Mouse (Mus musculus): ENCODE data around the gene Krtdap. TPM values are rescaled to one million over a fixed set of nuclear protein-coding genes. Genes with fewer than 3 reads are reported as not detected.
"Not testable (repeated sequence)": the region's sequence is repeated elsewhere in the genome, so short reads cannot be mapped to it uniquely, and the experiment has no call there.

The Krtdap gene
- not detected for total RNA-seq (2021)

DNA sequence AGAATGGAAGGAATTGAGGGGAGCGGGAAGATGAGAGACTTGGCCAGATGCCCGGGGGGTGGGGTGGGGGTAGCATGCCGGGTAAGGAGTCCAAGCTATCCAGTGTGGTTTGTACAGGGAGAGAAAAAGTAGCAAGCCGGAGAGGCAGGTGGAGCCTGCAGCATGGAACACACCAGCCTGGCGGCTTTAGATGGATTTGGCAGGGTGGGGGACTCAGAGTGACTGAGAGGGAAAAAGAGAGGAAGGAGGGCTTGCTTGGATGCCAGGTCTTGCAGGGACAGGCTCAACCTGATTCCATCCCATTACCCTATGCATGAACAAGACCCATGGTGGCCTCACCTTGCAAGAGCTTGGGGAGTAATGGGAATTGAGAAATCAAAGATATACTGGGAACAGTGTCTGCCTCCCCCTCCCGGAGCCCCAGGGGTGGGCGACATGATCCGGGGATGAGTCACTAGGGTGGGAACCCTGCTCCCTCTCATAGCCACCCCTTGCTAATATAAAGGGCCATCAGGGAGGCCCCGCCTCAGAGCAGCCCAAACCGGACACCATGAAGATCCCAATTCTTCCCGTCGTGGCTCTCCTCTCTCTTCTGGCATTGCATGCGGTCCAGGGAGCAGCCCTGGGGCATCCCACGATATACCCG is at the start of gene Krtdap:
Gene Krtdap (plus strand): TSS at position 520 of the 646 bp plus-strand sequence.
- no peak for DNase-seq

GRCm38 (mm10) chr7:30742570-30742969 is 45.1 kb upstream of the Krtdap start:
- not testable (repeated sequence) for DNase-seq

DNA sequence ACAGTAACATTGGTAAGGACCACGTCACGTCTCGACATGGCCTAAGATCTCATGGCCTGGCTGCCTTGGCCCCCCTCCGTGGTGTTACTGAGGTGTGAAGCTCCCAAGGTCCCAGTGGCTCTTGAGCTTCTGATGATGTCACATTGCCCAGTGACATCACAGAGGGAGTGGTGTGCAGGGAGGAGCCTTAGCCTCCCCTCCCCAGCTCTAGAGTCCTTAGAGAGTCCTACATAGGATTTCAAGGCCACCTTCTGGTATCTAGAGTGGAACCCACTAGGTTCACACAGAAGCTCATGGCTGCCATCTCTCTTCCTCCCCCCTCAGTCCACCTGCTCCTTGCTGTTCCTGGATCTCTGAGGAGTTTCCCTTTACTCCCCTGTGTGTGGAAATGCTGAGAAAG is 44.1 kb upstream of the Krtdap start, which contains the start of gene Gapdhs:
Gene Gapdhs (minus strand): TSS at position 65 of the 400 bp plus-strand sequence.
- DNase-seq = not testable (repeated sequence)

- no peak for DNase-seq
These were observed 43.6 kb upstream of the Krtdap start for GRCm38 (mm10) chr7:30744022-30744598.

- no peak for DNase-seq
These were observed 40.0 kb upstream of the Krtdap start for GRCm38 (mm10) chr7:30747525-30748204.

GRCm38 (mm10) chr7:30749824-30750606 is 37.7 kb upstream of the Krtdap start:
- DNase-seq = no peak

DNA sequence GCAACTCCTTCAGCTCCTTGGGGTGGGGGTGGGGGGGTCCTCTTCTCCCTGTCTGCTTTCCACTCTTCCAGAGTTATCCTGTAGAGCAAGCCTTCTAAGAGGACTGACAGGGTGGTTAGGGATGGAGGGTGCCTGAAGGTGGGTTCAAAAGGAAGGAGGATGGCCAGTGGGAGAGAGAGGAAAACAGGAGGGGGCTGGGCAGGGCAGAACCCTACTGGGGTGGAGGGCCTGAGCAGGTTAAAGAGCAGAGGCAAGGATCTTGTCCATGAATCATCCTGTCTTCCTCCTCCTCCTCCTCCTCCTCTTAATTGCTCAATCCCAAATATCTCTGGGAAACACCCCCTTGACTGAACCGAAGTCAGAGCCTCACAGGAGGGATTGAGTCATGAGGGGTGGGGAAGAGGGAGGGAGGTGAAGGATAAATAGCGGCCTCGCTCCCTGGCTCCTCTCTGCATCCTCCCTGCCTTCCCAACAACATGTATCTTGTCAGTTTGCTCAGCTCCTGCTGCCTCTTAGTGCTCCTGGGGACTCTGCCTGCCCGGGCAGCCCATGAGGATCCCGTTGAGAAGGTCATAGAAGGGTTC is 36.5 kb upstream of the Krtdap start, which contains the start of gene Sbsn:
Gene Sbsn (plus strand): TSS at position 386 of the 584 bp plus-strand sequence.
- no peak for DNase-seq

DNA sequence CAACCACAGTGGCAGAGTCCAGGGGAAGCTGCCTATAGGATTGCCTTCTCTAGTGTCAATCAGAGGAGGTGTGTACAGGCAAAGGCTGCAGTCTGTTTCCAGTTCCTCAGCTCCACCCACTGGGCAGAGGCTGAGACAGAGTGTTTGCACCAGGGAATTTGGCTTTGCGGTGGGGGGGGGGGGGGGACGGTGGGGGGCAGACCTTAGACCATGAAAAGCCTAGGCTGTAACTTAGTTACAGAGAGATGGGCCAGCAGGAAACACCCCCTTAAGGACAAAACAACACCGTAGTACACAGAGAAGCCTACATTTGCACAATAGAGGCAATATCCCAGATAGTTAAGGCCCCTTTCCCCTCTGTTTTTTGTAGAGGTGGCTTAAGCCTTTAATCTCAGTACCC is 30.7 kb upstream of the Krtdap start:
- no peak for DNase-seq

DNA sequence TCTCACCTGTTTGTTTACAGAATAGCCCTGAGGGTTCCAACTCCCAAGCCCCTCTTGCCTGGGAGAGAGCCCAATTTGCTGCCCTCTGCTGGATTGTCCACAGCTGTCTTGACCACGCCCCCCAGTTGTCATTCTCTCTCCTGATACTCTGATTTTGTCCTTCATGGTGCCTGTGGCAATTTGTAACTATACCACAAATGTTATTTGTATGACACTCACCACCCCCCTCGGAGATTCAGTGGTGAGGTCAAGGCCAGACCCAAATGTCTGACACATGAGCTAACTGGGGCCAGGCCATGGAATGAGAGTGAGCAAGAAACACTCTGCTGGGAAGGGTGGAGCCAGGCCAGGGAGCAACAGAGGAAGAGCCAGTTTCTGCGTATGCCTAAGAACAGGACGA is 28.8 kb upstream of the Krtdap start:
- no peak for DNase-seq

GRCm38 (mm10) chr7:30761769-30762352 is 25.8 kb upstream of the Krtdap start:
- DNase-seq = no peak

- no peak for DNase-seq
These were observed 24.2 kb upstream of the Krtdap start, which contains the start of gene Dmkn for GRCm38 (mm10) chr7:30763456-30763855. Dmkn (plus strand) TSS chr7:30763756.

DNA sequence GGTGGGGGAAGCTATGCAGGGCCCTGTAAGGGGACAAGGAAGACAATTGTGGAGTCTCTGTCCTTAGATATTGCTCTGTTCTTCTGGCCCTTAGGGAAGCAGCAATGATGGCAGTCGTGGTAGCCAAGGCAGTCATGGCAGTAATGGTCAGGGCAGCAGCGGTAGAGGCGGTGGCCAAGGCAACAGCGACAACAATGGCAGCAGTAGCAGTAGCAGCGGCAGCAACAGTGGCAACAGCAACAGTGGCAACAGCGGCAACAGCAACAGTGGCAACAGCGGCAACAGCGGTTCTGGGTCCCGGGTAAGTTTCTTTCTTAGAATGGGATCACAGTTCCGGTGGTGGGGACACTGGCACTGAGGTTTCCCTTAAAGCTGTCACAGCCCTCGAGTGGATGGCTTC is 22.5 kb upstream of the Krtdap start:
- DNase-seq = no peak

DNA sequence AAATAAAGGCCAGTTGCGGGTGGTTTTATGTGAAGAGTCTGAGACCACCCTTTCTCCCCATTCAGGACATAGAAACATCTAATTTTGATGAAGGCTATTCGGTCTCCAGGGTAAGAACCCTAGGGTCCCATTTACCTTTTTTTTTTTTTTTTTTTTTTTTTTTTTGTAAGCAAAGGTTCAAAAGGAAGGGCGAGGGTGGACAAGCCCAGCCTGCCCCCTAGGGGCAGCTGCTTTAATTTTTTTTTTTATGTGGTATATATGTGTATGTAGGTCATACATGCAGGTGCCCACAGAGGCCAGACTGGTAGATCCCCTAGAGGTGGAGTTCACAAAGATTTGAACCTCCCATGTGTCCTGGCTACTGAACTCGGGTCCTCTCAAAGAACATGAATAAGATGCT is 21.3 kb upstream of the Krtdap start:
- DNase-seq = no peak

DNA sequence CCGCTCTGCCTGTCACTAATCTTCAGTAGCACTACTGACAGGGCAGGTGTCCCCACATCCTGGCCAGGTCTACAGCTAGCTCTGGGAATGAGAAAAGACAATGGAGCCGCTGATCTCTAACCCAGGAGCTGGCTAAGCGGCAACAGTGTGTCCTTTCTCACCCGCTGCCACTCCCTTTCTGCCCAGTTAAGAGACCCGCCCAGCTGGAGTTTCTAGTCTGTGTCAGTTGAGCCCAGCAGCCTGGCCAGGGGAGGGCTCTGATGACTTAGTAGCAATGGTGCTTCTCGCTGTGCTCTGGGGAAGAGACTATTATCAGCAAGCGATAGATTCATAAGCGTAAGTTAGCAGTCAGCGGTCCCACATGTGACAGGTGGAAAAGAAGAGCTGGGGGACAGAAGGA is 18.5 kb upstream of the Krtdap start:
- no peak for DNase-seq

DNA sequence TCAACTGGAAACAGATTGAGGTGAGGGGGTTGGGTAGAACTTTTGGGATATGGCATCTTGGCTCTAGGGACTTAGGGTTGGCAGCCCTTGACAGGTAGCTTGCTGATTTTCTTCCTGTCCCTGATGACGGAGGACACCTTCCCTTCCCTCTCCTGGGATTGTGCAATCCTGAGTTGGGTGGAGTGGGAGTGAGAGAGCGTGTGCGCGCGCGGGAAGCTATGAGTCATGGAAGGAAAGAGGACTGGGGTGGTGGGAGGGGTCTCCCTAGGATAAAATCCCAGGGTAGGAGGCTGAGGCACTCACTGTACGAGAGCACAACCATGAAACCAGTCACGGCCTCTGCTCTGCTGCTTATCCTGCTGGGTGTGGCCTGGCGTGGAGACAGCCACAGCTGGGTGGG is 11.6 kb upstream of the Krtdap start:
- DNase-seq = no peak

DNA sequence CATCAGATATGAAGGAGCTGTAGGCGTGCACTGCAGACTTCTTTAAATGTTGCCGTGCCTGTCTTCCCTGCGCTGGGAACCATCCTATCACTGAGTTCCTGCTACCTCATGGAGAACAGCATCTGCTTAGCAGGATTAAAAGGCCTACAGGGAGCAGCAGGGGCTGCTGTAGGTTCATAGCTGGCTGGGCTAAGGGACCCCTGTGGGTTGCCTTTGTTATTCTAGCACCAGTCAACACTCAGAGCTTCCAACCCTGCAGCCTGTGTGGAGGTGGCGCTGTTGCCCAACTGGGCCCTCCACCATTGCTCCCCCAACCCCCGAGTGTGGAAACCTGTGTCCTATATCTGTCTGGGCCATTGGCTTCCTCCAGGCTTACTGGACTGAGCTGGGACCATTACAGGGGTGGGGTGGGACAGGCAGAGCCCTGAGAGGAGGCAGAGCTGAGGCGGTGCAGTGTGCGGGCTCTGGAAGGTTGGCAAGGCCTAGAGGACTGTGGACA is 10.6 kb upstream of the Krtdap start:
- DNase-seq = no peak

GRCm38 (mm10) chr7:30777911-30778310 is 9.8 kb upstream of the Krtdap start:
- DNase-seq = no peak

GRCm38 (mm10) chr7:30781792-30782191 is 5.9 kb upstream of the Krtdap start:
- no peak for DNase-seq

GRCm38 (mm10) chr7:30782658-30783057 is 5.0 kb upstream of the Krtdap start:
- no peak for DNase-seq

- DNase-seq = no peak
These were observed 2.5 kb upstream of the Krtdap start for GRCm38 (mm10) chr7:30785154-30785553.

GRCm38 (mm10) chr7:30785721-30786546 is 1.8 kb upstream of the Krtdap start:
- peak; percentile 72 to 73 for DNase-seq
